Mouse (Mus musculus): ENCODE data around the gene Meis1. TPM values are rescaled to one million over a fixed set of nuclear protein-coding genes. Genes with fewer than 3 reads are reported as not detected.

Gene Meis1
- 55.6 TPM for polyA plus RNA-seq (2014; fragmentation: Illumina TruSeq; extraction: RNeasy Lipid Tissue Mini Kit (QIAGEN cat#74804))

GRCm38 (mm10) chr11:19018489-19019203 is at the start of gene Meis1:
Meis1 (minus strand) TSS chr11:19018985.

Data from ovary, adult 10 weeks (tissue).